Mouse (Mus musculus): ENCODE data around the gene Mboat1.

Mboat1 gene

DNA sequence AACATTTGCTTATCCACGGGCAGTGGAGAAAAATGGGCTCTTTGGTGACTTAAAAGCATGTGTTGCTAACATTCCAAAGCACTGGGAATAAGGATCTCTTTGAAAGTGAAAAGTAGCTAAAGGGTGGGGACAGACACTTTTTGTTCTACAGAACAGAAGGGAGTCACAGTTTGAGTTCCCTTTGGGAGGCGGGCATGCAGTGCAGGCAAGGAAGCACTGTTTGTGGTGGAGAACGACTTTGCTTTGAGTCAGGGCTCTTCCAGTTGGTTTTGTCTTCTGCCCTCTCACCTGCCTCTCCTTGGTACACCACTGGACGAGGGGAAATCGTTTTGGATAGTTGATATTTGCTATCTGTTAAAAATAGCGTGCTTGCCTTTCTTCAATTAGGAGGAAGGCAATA is 49.7 kb downstream of the Mboat1 start:
- peak in 1 of 2 experiments; percentile 19 for DNase-seq (ENCODE audit: low spot score in 2 of 2)

DNA sequence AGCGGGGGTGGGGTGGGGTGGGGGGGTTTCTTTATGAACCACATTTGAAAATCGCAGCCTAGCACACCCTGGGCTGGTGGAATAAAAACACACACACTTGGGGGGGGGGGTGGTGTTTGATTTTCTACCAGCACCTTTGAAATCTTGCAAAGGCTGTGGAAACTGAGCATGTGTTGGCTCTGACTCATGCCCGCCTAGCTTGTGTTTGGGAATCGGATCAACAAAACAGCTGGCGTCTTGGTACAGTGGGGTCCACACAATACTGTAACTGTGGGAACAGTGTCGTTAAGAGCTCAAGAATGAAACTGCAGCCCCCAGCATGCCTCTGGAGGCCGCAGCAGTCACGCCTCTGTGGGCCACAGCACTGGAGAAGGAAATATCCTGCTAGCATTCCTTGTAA is 50.2 kb downstream of the Mboat1 start:
- peak; percentile 62 to 68 for DNase-seq (ENCODE audit: low spot score in 2 of 2)

DNA sequence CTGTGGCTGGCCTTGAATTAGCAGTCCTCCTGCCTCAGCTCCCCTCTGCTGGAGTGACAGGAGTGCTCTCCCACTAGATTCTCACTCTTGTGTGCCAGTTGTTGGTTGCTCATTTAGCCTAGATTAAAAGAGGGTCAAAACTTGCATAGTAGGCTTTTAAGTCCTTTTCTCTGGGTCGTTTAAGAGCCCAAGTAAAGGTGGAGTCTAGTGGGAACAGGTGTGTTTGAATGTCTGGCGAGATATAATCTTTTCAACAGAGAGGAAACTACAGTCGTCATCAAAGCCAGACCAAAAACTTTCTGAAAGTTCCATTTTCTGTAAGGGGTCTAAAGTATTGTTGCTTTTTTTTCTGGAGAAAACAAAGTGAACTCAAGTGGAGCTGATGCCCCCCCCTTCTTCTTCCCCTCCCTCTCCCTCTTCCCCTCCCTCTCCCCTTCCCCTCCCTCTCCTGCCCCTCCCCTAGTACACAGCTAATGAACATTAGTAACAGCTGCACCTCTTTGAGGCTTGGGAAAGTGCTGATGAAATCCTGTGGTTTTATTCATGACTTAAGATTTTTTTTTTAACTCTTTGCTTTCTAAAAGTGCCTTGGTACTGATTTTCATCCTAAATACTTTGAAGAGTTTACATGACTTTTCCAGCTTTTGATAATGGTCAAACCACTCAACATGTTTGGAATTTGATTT is 55.9 kb downstream of the Mboat1 start:
- DNase-seq (ENCODE audit: low spot score in 2 of 2) = no peak

DNA sequence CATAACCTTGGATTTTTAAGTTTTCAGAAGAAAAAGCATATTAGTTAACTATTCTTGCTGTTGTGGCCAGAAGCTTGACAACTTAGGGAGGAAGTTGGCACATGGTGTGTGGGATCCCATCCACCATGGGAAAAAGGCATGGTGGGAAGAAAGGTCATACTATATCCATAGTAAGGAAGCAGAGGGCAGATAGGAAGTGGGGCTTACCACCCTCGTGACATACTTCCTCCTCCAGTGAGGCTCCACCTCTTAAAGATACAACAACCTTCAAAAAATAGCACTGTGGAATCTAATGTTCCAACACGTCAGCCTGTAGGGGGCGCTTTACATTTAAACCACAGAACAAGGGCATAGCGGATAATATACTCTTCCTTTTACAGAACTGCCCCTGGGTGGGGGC is 57.1 kb downstream of the Mboat1 start:
- no peak for DNase-seq (ENCODE audit: low spot score in 2 of 2)

DNA sequence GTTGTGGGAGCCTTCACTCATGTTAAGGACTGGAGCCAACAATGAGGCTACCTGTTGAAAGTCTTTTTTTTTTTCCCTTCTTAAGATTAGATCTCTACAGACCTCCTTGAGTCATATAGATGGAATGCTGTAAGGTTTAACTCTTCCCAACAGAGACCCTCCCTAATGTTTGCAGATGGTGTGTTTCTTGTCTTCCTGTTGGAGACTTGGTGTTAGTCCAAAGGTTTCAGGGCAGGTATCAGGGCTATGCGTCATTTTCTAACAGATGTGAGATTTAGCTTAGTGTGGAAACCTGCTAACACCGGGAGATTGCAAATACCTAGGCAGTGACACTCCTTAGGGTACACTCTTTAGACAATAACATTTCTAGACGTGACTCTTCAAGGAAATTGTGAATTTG is 58.5 kb downstream of the Mboat1 start:
- no peak for DNase-seq (ENCODE audit: low spot score in 2 of 2)

DNA sequence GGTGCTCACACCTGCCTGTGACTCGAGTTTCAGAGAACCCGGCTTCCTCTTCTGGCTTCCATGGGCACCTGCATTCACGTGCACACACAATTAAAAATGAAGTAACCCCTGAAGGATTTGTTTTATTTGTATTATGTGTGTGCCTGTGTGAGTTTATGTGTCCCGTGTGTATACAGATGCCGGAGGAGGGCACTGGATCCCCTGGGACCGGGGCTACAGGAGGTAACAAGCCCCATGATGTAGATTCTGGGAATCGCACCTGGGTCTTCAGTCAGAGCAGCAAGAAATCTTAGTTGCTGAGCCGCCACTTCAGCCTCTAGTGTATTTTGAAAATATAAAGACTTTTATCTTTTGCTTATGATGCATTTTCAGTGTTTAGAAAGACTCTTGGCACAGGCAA is 60.4 kb downstream of the Mboat1 start:
- DNase-seq (ENCODE audit: low spot score in 2 of 2) = no peak

DNA sequence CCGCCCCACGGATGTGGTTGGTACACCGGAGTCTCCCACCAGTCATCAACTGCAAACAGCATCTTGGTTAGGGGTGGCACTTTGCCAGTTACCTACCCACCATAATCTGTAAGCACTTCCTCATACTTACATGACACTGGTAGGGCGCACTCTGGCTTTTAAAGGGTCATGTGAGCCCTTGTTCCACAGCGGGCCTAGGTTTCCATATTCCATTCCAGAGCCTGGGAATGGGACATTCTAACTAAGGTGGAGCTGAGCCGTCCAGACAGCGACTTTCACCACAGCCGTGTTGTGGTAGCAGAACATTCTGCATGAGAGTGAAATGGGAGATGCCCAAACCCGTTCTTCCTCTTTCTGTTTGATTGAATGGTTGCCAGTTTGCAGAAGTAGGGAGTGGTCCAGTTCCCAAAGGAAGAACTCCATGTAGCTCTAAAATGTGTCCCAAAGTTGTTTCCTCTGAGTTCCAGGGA is 61.8 kb downstream of the Mboat1 start:
- no peak for DNase-seq (ENCODE audit: low spot score in 2 of 2)

DNA sequence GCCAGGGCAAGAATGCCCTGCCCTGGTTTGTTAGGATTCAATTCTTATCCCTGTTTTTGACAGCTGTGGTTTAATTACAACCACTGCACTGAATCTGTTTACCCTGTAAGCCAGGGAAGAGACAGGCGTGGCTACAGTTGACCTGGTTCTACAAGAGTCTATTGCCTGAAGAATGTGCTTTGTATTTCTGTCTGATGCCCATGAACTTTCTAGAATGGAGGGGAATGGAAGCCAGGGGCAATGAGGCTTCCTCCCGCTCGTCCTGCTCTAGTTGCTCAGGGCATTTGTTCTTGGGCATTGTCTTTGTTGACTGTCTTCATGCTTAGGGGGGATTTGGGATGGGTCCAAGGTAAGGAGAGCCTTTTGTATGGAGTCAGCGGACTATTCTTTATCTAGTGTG is 63.5 kb downstream of the Mboat1 start:
- no peak for DNase-seq (ENCODE audit: low spot score in 2 of 2)

DNA sequence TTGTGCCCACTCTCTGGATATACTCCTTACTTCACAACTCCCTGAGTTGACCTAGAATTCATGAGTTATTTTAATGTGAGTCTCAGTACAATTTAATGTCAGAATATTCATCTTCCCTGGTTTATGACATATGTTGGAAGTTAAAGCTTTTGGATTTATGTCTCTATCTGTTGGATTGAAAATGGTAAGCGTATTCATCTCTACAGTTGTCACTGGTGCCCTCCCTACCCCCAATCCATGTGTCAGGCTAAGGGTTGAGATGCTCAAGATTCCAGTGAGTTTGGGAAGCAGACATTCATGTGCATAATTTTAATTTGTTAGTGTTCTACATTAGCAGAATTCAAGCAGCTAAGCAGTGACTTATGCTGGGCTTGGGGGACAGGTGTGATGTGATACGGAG is 64.4 kb downstream of the Mboat1 start:
- DNase-seq (ENCODE audit: low spot score in 2 of 2) = no peak

DNA sequence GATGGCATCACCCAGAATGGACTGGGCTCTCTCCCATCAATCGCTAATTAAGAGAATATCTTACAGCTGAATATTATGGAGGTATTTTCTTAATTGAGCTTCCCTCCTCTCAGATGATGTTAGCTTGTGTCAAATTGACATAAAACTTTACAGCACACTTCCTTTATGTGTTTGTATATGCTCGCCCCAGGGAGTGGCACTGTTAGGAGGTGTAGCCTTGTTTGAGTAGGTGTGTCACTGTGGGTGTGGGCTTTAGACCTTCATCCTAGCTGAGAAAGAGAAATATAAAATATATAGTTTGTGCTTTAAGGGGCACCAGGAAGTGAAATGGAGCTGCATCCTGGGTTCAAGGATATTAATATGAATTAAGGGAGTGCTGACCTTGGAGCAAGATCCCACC is 66.7 kb downstream of the Mboat1 start:
- no peak for DNase-seq (ENCODE audit: low spot score in 2 of 2)

DNA sequence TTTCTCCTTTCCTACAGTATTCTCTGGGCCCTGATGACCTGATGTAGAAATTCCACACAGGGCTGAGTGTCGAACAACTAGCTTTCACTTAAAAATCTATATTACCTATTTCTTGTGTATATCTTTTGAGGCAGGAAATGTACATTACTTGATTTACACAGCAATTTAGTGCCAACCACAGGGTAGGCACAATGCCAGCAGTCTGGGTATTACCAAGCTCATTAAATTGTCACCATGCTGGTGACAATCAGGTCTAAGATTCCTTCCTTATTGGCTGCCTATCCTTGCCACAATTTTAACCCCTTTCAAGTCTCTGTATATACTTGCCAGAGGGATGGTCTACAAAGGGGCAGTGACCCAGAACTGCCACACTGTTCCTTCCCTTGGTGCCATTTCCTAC is 71.9 kb downstream of the Mboat1 start:
- DNase-seq (ENCODE audit: low spot score in 2 of 2) = no peak

DNA sequence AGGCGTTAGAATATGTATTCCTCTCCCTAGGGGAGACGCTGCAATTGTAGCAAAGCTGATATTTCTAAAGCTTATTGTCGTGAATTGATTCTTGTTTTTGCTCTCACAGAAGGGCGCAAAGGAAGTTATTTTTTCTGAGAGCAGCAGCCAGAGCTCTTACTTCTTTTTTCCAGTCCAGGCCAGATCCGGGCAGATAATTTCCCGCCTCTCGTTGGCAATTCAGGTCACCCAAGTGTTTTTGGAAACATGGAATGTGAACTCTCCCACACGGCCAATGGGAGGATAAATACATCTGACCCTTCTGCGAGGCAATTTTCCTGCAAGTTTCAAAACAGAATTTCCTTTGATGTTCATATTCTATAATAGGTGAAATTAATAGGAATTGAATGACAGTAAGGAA is 77.0 kb downstream of the Mboat1 start:
- no peak for DNase-seq (ENCODE audit: low spot score in 2 of 2)

DNA sequence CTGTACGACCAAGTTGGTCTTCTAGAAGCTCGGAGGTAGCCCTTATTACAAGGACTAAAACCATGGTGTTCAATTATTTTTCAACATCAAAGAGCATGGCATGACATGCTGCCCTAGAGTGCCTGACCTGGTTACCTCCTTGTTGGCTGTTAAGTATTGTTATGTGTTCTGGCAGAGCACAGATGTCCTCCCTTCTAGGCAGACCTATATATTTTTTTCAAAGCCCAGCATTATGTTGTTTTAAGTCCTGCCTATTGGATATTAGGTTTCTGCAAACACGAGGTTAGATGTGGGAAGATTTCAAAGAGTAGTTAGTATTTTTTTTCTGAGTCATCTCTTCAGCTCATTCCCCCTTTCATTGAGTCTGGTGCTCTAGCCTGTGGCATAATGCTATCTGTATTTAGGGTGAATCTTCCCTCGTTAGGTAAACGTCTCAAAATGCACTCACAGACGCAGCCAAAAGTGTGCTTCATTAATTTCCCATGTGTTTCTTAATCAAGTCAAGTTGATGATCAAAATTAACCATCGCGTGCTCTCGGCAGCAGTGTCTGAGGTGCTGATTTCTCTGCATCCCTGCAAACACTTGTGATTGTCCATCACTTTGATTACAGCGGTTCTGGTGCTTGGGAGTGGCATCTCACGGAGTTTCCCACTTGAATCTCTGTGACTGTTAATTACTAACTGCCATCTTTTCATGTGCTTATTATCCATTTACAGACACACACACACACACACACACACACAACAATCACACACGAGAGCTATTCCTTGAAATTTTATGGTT is 81.5 kb downstream of the Mboat1 start:
- DNase-seq (ENCODE audit: low spot score in 2 of 2) = no peak

DNA sequence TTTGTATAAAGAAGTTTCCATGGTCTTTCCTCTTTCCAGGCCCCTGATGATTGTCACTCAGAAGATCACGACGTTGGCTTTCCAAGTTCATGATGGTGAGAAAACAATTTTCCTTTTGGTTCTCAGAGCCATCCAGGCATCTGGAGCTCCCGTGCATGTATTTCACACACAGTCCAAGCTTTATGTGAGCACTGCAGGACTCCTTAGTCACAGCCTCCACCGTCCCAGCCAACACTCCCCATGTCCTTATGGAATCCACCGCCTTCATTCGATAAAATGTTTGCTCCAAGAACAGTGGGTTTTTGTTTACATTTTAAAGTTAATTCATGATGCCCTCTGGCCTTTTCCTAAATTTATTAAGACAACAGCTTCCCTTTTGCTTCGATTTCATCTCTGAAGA is 83.3 kb downstream of the Mboat1 start:
- DNase-seq (ENCODE audit: low spot score in 2 of 2) = no peak

DNA sequence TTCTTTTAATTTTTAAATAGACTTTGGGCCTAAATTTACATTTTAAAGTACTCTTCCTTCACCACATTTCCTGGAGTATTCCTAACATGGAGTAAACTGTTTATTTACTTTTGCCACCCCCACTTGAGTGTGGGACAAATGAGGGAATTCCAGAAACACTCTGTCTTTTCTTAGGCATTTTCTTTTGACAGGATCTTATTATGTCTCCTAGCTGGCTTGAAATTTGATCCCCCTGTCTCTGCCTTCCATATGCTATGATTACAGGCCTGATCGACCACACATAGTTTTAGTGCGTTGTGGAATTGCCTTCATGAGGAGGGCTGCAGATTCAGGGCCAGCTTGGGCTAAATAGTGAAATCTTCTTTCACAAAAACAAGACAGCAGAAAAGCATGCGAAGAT is 85.0 kb downstream of the Mboat1 start:
- no peak for DNase-seq (ENCODE audit: low spot score in 2 of 2)

DNA sequence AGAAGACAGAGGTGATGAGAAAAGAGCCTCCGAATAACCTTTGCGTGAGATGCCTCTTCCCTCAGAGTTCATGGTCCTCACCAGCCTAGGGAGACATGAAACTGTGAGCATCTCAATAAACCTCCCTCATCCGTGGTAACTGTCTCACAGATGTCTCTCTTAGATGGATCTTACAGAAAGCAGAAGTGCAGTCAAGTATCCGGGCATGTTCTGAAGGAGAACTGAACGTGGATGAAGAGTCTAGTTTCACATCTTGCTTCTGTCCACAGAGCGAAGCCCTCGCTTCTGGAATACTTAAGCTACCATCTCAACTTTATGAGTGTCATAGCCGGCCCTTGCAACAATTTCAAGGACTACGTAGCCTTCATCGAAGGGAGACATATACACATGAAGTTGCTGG is 87.8 kb downstream of the Mboat1 start:
- no peak for DNase-seq (ENCODE audit: low spot score in 2 of 2)

DNA sequence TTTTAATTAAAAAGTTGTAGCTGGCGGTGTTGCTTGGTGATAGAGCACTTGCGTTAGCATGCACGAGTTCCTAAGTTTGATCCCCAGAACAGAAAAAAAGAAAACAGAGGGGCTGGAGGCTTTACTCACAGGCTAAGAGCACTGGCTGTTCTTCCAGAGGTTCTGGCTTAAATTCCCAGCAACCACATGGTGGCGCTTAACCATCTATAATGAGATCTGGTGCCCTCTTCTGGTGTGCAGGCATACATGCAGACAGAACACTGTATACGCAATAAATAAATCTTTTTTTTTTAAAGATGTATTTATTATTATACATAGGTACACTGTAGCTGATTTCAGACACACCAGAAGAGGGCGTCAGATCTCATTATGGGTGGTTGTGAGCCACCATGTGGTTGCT is 88.4 kb downstream of the Mboat1 start:
- no peak for DNase-seq (ENCODE audit: low spot score in 2 of 2)

DNA sequence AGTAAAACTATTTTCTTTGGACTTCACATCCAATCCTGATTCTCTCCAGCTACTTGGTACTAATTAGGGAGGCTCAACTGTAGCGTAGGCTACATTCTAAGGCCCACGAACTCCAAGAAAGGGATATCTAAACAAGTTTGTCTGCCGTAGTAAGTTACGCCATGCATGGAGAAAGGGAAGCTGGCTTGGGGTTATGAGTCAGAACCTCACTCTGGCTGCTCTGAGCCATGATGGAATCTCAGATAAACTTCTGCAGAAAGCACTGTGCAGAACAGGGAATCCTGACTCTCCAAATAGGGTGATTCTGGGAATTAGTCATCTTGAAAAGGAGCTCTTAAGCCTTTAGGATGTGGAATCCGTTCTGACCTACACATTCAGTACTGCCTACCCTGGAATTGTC is 92.5 kb downstream of the Mboat1 start:
- no peak for DNase-seq (ENCODE audit: low spot score in 2 of 2)

DNA sequence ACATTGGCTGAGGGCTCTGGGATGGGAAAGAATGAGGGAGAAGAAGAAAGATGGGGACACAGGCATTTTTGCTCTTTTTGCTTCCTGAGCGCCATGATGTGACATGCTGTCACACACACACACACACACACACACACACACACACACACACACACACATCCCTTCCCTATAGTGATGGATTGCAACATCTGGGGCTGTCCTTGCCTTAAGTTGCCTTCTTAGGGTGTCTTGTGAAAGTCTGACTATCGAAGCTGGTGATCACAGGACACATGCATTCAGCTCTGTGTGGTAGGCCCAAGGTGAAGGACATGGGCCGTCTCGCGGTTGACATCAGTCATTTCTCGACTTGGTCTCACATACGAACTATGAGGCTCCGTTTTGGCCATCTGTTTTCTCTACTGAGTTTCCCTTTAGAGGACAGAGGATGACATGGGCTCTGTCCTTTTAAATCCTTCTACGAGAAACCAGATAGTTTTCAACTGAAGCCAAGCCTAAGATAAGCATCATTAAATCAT is 93.4 kb downstream of the Mboat1 start:
- no peak for DNase-seq (ENCODE audit: low spot score in 2 of 2)

DNA sequence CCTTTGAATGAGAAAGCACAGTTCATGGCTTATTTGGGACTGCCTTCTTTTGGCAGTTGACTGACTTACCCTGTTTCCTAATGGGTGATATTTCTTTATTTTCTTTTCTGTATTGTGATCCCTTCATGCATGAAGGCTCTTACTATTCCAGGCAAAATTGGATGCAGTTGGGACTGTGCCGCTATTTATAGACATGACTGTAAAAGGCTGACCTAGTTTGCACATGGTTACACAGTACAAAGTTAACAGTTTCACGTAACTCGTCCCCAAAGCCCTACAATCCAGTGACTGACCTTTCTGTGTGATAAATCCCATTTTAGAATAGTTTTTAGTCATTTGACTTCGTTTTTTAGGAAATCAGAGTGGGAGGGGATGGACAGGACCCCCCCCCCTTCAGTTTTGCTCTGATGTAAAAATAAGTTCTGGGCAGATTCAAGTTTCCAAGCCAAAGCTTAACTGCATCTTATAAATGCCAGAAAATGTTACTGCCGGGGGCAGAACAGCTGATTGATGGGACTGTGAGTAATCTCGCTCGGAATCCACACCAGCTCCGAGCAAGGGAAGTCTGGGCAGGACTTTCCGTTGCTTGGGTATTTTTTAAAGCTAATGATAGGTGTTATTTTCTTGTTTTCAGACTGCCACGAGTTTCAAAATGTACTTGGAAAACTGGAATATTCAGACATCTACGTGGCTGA is 98.9 kb downstream of the Mboat1 start:
- peak in 1 of 2 experiments; percentile 29 for DNase-seq (ENCODE audit: low spot score in 2 of 2)

DNA sequence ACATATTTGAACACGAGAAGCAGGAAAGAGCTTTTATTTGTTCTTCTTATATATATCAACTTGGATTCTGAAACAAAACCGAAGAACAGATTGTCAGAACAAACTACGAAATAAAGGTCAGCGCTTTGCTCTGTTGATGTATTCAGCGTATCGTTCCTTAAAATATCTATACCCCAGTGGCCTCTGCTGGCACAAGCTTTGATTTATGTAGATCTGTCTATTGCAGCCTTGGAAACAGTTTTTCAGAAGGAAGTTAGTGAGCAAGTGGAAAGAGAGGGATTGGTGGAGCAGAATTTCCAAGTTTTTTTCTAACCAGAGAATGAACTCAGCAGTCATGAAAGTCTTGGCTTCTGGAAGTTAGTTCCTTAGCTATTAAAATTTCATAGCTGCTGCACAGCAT is 103.1 kb downstream of the Mboat1 start:
- DNase-seq (ENCODE audit: low spot score in 2 of 2) = no peak

DNA sequence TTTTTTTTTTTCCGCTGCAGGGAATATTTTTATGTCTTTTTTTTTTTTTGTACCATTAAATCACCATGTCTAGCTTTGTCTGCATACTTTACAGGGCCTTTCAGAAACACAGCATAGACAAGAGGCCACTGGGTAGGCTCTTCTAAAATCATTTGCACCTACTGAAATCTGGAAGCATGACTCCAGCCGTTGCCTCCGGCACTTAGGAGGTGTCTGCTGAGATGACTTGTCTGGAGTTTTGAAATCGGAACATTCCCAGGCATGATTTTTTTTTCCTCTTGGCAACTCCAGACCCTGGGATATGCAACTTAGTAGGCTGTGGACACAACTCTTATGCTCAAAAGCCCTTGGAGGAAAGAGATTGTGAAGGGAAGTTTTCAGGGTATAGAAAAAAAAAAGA is 109.3 kb downstream of the Mboat1 start:
- DNase-seq (ENCODE audit: low spot score in 2 of 2) = no peak

Measured in frontal cortex, postnatal 36 days (tissue).